Mouse (Mus musculus): ENCODE data around the gene Ptpre. TPM values are rescaled to one million over a fixed set of nuclear protein-coding genes. Genes with fewer than 3 reads are reported as not detected.
A peak's percentile ranks its signal among the peaks of the same experiment; 100 is the strongest.

Gene Ptpre
- polyA plus RNA-seq, 1 experiment from 2014 or later = 0.53 TPM

GRCm38 (mm10) chr7:135710702-135711101 lies 173.4 kb downstream of the Ptpre start:
- Histone ChIP-seq H3K4me2 (no peak overlapping the region), H3K4me1 (ENCODE audit: control insufficient read depth, insufficient read depth, low read length) (peaks cover 2% of the 10 kb centered on the region; the same call in 1 of the 2 replicates), H3K27ac (ENCODE audit: low read depth, low read length) (no peak overlapping the region), H3K9ac (ENCODE audit: low read length) (no peak overlapping the region), H3K27me3 (ENCODE audit: control insufficient read depth, insufficient read depth, low read length) (no peaks in the 10 kb centered on the region), H3K4me3 (ENCODE audit: low read depth, low read length) (no peak overlapping the region), H3K9me3 (ENCODE audit: control insufficient read depth, low read length) (no peaks in the 10 kb centered on the region), H3K36me3 (ENCODE audit: control insufficient read depth, insufficient read depth, low read length) (peaks cover 6% of the 10 kb centered on the region; the same call in 1 of the 2 replicates)
- WGBS = 88% methylated on average over 2 of the region's 2 CpGs
- no peak for DNase-seq (ENCODE audit: low spot score, missing footprints)
- ATAC-seq (ENCODE audit: low FRiP score) = no peak

DNA sequence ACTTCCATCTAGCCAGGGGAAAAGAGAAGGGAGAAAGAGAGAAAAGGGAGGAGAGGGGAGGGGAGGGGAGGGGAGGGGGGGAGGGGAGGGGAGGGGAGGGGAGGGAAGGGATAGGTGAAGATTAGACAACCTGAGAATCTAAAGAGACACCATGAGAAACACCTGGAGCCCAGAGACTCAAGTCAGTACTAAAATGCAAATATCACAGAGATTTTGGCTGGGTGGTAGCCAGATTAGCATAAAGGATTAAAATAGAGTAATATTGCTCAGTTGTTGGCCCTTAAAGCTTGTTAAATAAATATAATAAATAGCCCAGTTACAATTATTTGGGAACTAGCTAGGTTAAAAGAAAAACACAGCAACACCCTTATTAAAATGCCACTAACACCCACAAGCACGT lies 175.3 kb downstream of the Ptpre start:
- Histone ChIP-seq H3K27me3 (ENCODE audit: control insufficient read depth, insufficient read depth, low read length) (no peaks in the 10 kb centered on the region), H3K9ac (ENCODE audit: low read length) (no peak overlapping the region), H3K4me1 (ENCODE audit: control insufficient read depth, insufficient read depth, low read length) (peaks cover 6% of the 10 kb centered on the region; the same call in 1 of the 2 replicates), H3K36me3 (ENCODE audit: control insufficient read depth, insufficient read depth, low read length) (peaks cover 3% of the 10 kb centered on the region; the same call in 1 of the 2 replicates), H3K27ac (ENCODE audit: low read depth, low read length) (no peak overlapping the region), H3K9me3 (ENCODE audit: control insufficient read depth, low read length) (no peaks in the 10 kb centered on the region), H3K4me2 (no peak overlapping the region), H3K4me3 (ENCODE audit: low read depth, low read length) (no peak overlapping the region)
- DNase-seq (ENCODE audit: low spot score, missing footprints) (no peak), ATAC-seq (ENCODE audit: low FRiP score) (no peak)
- WGBS = 94% methylated on average over 1 of the region's 1 CpGs

- no peaks in the 10 kb centered on the region for H3K27me3 ChIP-seq (ENCODE audit: control insufficient read depth, insufficient read depth, low read length)
- H3K36me3 ChIP-seq (ENCODE audit: control insufficient read depth, insufficient read depth, low read length) = peaks cover 2% of the 10 kb centered on the region; the same call in 1 of the 2 replicates
- no peak overlapping the region for H3K9ac ChIP-seq (ENCODE audit: low read length)
- H3K4me2 ChIP-seq = peak overlapping the region; percentile 58
- peak overlapping the region; percentile 26 for H3K4me3 ChIP-seq (ENCODE audit: low read depth, low read length)
- DNase-seq (ENCODE audit: low spot score, missing footprints) (peak; percentile 79), ATAC-seq (ENCODE audit: low FRiP score) (no peak)
- no peaks in the 10 kb centered on the region for H3K9me3 ChIP-seq (ENCODE audit: control insufficient read depth, low read length)
- peaks cover 6% of the 10 kb centered on the region; the same call in 1 of the 2 replicates for H3K4me1 ChIP-seq (ENCODE audit: control insufficient read depth, insufficient read depth, low read length)
- no peak overlapping the region for H3K27ac ChIP-seq (ENCODE audit: low read depth, low read length)
- 75% methylated on average over 8 of the region's 8 CpGs for WGBS
Observed at GRCm38 (mm10) chr7:135713326-135713725, 176.0 kb downstream of the Ptpre start.

- Histone ChIP-seq H3K4me1 (ENCODE audit: control insufficient read depth, insufficient read depth, low read length) (peaks cover 6% of the 10 kb centered on the region; the same call in 1 of the 2 replicates), H3K27ac (ENCODE audit: low read depth, low read length) (no peak overlapping the region), H3K4me3 (ENCODE audit: low read depth, low read length) (peak overlapping the region; percentile 95), H3K9ac (ENCODE audit: low read length) (peak overlapping the region; percentile 97), H3K36me3 (ENCODE audit: control insufficient read depth, insufficient read depth, low read length) (peaks cover under 1% of the 10 kb centered on the region; the same call in 1 of the 2 replicates), H3K27me3 (ENCODE audit: control insufficient read depth, insufficient read depth, low read length) (no peaks in the 10 kb centered on the region), H3K4me2 (peak overlapping the region; percentile 58), H3K9me3 (ENCODE audit: control insufficient read depth, low read length) (no peaks in the 10 kb centered on the region)
- ATAC-seq (ENCODE audit: low FRiP score) (no peak), DNase-seq (ENCODE audit: low spot score, missing footprints) (peak; percentile 84)
- 5% methylated on average over 7 of the region's 7 CpGs for WGBS
Observed at GRCm38 (mm10) chr7:135715166-135715565, 177.9 kb downstream of the Ptpre start.

- peak within 1 kb of the TSS; percentile 97 for H3K9ac ChIP-seq (ENCODE audit: low read length)
- peak within 1 kb of the TSS; percentile 95 for H3K4me3 ChIP-seq (ENCODE audit: low read depth, low read length)
- H3K36me3 ChIP-seq (ENCODE audit: control insufficient read depth, insufficient read depth, low read length) = no peaks in the 10 kb centered on the region
- under 1% methylated on average over 78 of the region's 82 CpGs for WGBS
- H3K9me3 ChIP-seq (ENCODE audit: control insufficient read depth, low read length) = no peaks in the 10 kb centered on the region
- H3K4me2 ChIP-seq = peak within 1 kb of the TSS; percentile 58
- peak within 1 kb of the TSS; percentile 69 for H3K27ac ChIP-seq (ENCODE audit: low read depth, low read length)
- H3K27me3 ChIP-seq (ENCODE audit: control insufficient read depth, insufficient read depth, low read length) = no peaks in the 10 kb centered on the region
- ATAC-seq (ENCODE audit: low FRiP score) (peak; percentile 0; the same call in 1 of the 2 replicates), DNase-seq (ENCODE audit: low spot score, missing footprints) (peak; percentile 95)
- H3K4me1 ChIP-seq (ENCODE audit: control insufficient read depth, insufficient read depth, low read length) = peaks cover 6% of the 10 kb centered on the region; the same call in 1 of the 2 replicates
Observed at GRCm38 (mm10) chr7:135715642-135716444, 178.6 kb downstream of the Ptpre start, which contains the start of gene Mki67. Gene Mki67, minus strand, starts transcription at chr7:135716361.

- ATAC-seq (ENCODE audit: low FRiP score) = peak; percentile 98
Observed at GRCm38 (mm10) chr7:135716445-135716877, 179.2 kb downstream of the Ptpre start.

DNA sequence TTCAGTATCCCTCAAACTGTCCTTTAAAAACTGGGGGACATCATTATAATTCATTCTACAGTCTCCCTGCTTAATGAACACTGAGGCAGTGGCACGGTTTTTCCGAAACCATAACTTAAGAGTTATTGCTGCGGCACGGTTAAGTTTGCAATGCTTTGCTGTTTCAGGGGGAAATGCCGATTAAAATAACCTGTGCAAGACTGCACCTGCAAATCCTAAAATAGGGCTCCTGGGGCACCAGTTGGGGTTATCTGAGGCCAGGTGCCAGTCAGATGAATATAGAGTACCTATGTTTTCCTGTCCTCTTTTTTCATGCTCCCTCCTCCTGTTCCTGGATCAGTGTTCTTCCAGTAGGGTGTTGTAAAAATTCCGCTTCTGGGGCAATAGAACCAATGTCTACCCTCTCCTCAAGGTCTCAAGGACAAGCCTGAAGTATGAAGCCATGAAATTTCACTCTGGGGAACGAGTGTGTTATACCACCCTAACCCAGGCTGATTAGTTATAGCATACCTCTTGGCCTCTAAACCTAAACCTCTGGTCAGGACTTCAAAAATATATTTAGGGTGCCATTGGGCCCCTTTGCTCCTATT lies 179.8 kb downstream of the Ptpre start:
- H3K9ac ChIP-seq (ENCODE audit: low read length) = peak overlapping the region; percentile 22; the same call in 1 of the 2 replicates
- H3K4me2 ChIP-seq = peak overlapping the region; percentile 39
- ATAC-seq (ENCODE audit: low FRiP score) (no peak), DNase-seq (ENCODE audit: low spot score, missing footprints) (peak; percentile 81)
- 76% methylated on average over 7 of the region's 7 CpGs for WGBS
- H3K27ac ChIP-seq (ENCODE audit: low read depth, low read length) = no peak overlapping the region
- no peaks in the 10 kb centered on the region for H3K27me3 ChIP-seq (ENCODE audit: control insufficient read depth, insufficient read depth, low read length)
- peak overlapping the region; percentile 95; the same call in 1 of the 2 replicates for H3K4me3 ChIP-seq (ENCODE audit: low read depth, low read length)
- H3K9me3 ChIP-seq (ENCODE audit: control insufficient read depth, low read length) = no peaks in the 10 kb centered on the region
- H3K4me1 ChIP-seq (ENCODE audit: control insufficient read depth, insufficient read depth, low read length) = peaks cover 6% of the 10 kb centered on the region; the same call in 1 of the 2 replicates
- H3K36me3 ChIP-seq (ENCODE audit: control insufficient read depth, insufficient read depth, low read length) = no peaks in the 10 kb centered on the region

More at GRCm38 (mm10) chr7:135716445-135716877, 179.2 kb downstream of the Ptpre start:
- Histone ChIP-seq H3K36me3 (ENCODE audit: control insufficient read depth, insufficient read depth, low read length) (no peaks in the 10 kb centered on the region), H3K9ac (ENCODE audit: low read length) (peak overlapping the region; percentile 97), H3K27ac (ENCODE audit: low read depth, low read length) (no peak overlapping the region), H3K4me2 (peak overlapping the region; percentile 58), H3K4me3 (ENCODE audit: low read depth, low read length) (peak overlapping the region; percentile 95), H3K9me3 (ENCODE audit: control insufficient read depth, low read length) (no peaks in the 10 kb centered on the region), H3K27me3 (ENCODE audit: control insufficient read depth, insufficient read depth, low read length) (no peaks in the 10 kb centered on the region), H3K4me1 (ENCODE audit: control insufficient read depth, insufficient read depth, low read length) (peaks cover 6% of the 10 kb centered on the region; the same call in 1 of the 2 replicates)
- DNase-seq (ENCODE audit: low spot score, missing footprints) = peak; percentile 99
- WGBS = under 1% methylated on average over 22 of the region's 28 CpGs

DNA sequence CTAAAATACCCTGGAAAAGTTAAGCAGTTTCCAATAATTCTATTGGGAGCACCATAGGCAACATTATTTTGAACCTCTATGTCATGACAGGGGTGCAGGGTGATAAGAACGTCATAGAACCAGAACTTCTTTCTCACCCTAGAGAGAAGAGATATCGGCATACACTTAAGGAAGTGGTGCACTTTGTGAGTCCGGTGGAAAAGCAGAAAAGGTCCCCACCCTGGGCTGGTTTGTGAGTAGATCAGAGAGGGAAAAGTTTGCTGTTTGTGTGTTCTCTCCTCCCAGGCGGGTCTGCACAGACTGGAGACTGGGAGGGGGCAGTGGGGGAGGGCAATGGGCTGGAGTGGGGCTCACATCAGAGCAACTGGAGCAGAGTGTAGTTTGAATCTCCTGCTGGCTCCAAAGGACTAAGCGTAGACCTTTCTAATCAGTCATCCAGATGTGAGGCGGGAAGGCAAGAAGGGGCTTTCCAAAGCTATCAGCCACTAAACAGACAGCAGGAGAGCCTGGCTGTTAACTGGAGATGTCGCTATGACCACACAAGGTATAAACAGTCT lies 184.2 kb downstream of the Ptpre start:
- H3K27ac ChIP-seq (ENCODE audit: low read depth, low read length) = no peak overlapping the region
- no peaks in the 10 kb centered on the region for H3K36me3 ChIP-seq (ENCODE audit: control insufficient read depth, insufficient read depth, low read length)
- no peak overlapping the region for H3K9ac ChIP-seq (ENCODE audit: low read length)
- H3K4me1 ChIP-seq (ENCODE audit: control insufficient read depth, insufficient read depth, low read length) = peaks cover 4% of the 10 kb centered on the region; the same call in 1 of the 2 replicates
- ATAC-seq (ENCODE audit: low FRiP score) = no peak
- no peak for DNase-seq (ENCODE audit: low spot score, missing footprints)
- no peaks in the 10 kb centered on the region for H3K27me3 ChIP-seq (ENCODE audit: control insufficient read depth, insufficient read depth, low read length)
- H3K9me3 ChIP-seq (ENCODE audit: control insufficient read depth, low read length) = no peaks in the 10 kb centered on the region
- 82% methylated on average over 7 of the region's 7 CpGs for WGBS
- no peak overlapping the region for H3K4me2 ChIP-seq
- H3K4me3 ChIP-seq (ENCODE audit: low read depth, low read length) = no peak overlapping the region
